Mouse (Mus musculus): Measurements from ENCODE around the gene Inpp5b. TPM values are rescaled to one million over a fixed set of nuclear protein-coding genes. Genes with fewer than 3 reads are reported as not detected.
"Not testable (repeated sequence)": the region's sequence is repeated elsewhere in the genome, so short reads cannot be mapped to it uniquely, and the experiment has no call there.

Gene Inpp5b
- total RNA-seq (2021) = 10 to 100 TPM; 34.8 to 38.5 TPM

- DNase-seq (ENCODE audit: extremely low spot score in 1 of 2, low spot score in 2 of 2) = peak; percentile 87 to 88
- intact Hi-C loops (cut with DNase I) = no loop called here
These were observed at the start of gene Inpp5b for GRCm38 (mm10) chr4:124741376-124742343. Inpp5b (plus strand) TSS chr4:124741850.

DNA sequence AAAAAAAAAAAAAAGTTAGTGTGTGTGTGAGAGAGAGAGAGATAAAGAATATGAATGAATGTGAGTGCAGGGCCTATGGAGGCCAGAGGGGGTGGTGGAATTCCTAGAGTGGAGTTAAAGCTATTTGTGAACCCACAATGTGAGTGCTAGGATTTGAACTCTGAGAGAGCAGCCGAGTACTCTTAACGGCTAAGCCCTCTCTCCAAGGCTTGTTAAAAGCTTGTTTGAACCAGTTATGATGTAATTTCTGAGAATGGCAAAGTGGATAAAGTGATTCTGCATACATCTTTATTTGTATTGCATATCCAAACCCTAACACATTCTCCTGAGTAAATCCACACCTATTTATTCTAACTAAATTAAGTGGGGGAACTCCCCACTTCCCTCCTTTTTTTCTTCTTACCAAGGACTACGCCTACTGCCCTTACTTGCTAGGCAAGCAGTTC lies 49.2 kb upstream of the Inpp5b start:
- DNase-seq (ENCODE audit: extremely low spot score in 1 of 2, low spot score in 2 of 2) = no peak
- intact Hi-C loops (cut with DNase I) = no loop called here

GRCm38 (mm10) chr4:124693135-124693894 lies 48.3 kb upstream of the Inpp5b start, which contains the start of gene Utp11:
Utp11 (minus strand) TSS chr4:124693600.
- intact Hi-C loops (cut with DNase I) = no loop called here
- peak; percentile 88 to 90 for DNase-seq (ENCODE audit: extremely low spot score in 1 of 2, low spot score in 2 of 2)

GRCm38 (mm10) chr4:124694572-124694971 lies 47.1 kb upstream of the Inpp5b start:
- intact Hi-C loops (cut with DNase I) = no loop called here
- DNase-seq (ENCODE audit: extremely low spot score in 1 of 2, low spot score in 2 of 2) = no peak

DNA sequence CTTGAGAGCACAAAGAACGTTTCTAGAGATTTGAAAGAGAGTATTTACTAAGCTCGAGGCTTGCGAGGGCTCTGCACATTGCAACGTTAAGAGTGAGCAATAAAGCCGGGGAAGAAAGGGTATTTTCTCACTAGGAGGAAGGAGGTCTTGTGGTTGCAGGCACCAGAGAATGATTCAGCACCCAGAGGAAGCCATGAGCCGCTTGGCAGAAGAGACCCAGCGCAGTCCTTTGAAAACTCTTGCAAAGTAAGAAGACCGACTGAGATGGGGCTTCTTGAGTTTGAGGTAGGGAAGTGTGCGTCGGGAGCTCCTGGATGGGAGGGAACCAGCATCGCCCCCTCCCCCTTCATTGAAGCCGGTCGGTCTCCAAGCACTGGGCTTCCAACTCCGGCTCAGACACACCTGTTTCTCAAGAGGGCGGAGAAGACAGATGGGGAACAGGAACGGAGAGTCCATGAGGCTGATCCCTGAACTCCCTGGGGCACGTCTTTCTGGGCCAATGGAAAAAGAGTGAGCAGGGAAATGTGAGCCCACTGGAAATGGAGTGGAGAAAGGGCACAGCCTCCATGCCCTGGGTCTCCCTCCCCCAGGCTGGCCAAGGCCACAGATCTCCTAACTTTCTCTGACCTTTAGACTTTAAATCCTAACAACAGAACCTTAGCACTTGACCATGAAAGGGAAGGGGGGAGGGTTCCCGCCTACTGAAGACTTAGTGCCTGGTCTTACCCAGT lies 45.7 kb upstream of the Inpp5b start:
- intact Hi-C loops (cut with DNase I) = no loop called here
- DNase-seq (ENCODE audit: extremely low spot score in 1 of 2, low spot score in 2 of 2) = no peak

DNA sequence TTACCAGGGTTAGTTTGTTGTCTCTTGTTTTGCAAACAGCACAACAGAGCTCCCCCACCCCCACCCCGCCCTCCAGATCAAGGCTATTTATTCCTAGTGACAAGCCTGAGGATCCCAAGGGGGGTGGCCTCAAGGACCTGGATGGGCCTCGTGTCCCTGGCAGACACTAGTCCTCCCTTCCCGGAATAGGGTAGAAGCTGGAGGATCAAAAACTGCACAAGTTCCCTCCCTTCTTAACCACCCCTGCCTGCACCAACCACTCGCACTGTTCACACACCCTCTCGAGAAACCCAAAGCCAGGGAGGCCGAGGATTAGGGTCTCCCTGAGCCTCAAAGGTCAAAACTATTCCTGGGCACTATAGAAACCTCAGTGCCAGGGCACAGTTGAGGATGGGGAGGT lies 41.9 kb upstream of the Inpp5b start:
- no peak for DNase-seq (ENCODE audit: extremely low spot score in 1 of 2, low spot score in 2 of 2)
- intact Hi-C loops (cut with DNase I) = no loop called here

GRCm38 (mm10) chr4:124700248-124700971 lies 41.2 kb upstream of the Inpp5b start, which contains the start of gene Fhl3:
Fhl3 (plus strand) TSS chr4:124700701.
- intact Hi-C loops (cut with DNase I) = no loop called here
- DNase-seq (ENCODE audit: extremely low spot score in 1 of 2, low spot score in 2 of 2) = peak in 1 of 2 experiments; percentile 84

- intact Hi-C loops (cut with DNase I) = no loop called here
- peak in 1 of 2 experiments; percentile 71 for DNase-seq (ENCODE audit: extremely low spot score in 1 of 2, low spot score in 2 of 2)
These were observed 40.4 kb upstream of the Inpp5b start for GRCm38 (mm10) chr4:124701052-124701845.

DNA sequence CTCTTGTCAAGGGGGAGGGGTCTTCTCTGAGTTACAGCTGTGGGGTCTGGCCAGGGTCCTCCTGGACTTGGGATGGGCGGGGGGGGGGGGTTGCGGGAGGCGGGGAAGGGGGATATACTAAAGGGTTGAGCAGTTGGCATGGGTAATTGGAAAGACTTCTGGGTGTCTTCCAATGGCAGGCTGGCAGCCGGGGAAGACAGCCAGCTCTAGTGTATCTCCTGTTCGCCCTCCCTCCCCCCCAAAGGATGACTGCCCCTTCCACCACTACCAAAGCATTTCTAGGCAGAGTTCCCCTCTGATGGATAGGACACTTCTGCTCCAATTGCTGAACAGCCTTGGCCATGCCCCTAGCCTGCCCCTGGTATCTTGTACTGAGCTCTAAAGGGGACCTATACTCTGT lies 39.7 kb upstream of the Inpp5b start:
- no peak for DNase-seq (ENCODE audit: extremely low spot score in 1 of 2, low spot score in 2 of 2)
- intact Hi-C loops (cut with DNase I) = no loop called here

DNA sequence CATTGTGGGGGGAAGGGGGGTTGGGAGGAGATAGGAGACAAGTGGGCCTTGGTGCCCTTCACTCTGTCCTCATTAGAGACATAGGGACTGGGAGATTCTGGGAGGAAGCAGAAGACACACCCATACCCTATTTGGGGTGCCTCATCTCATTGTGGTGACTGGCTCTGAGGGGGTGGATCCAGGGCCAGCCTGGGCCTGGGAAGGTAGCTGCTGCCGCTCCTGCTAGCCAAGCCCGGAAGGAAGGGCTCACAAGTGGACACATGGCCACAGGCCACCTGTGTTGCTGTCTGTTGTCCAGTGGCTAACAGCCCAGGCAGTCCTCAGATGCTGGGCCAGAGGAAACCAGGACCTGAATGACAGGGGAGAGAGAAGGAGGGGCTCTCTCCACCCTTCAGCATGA lies 38.2 kb upstream of the Inpp5b start:
- DNase-seq (ENCODE audit: extremely low spot score in 1 of 2, low spot score in 2 of 2) = peak in 1 of 2 experiments; percentile 72
- intact Hi-C loops (cut with DNase I) = no loop called here

DNA sequence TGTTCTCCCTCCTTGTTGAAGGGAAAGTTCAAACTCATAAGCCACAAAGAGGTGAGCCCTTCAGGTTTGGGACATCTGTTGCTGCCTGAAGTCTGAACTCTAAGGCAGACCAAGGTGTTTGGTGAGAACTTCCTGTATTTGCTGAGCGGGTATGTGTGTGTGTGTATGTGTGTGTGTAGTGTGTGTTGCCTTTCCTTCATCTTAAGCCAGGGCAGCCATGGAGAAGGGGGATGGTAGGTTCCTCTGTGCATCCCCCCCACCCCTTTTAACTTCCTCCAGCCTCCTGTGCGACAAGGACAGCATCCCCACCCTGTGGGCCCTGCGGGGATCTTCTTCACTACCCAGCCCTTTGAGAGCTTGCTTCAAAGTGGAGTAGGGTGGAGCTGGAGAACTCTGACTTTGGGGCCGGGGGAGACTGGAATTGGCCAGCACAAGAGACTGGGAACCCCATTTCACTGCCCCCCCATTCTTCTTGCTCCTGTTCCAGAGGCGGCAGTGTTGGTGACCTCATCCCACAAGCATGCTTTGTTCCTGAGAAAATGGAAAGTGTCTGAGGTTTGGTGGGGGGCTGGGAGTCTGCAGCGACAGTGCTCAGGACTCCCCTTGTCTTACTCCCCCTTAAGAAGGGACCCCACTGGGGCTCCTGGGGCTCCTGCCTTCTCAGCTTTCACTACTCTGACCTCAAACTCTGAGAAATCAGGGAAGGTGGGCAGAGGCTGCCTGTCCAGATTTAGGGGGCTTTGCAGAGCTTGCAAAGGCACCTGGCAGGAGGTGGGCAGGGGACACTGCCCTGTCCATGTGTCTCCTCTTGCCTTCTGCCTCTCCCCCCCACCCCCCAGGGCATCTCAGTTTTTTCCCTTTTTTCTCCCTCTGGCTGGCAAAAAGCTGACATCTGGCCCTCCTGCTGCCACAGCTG lies 37.5 kb upstream of the Inpp5b start:
- DNase-seq (ENCODE audit: extremely low spot score in 1 of 2, low spot score in 2 of 2) = peak in 1 of 2 experiments; percentile 59
- intact Hi-C loops (cut with DNase I) = no loop called here

DNA sequence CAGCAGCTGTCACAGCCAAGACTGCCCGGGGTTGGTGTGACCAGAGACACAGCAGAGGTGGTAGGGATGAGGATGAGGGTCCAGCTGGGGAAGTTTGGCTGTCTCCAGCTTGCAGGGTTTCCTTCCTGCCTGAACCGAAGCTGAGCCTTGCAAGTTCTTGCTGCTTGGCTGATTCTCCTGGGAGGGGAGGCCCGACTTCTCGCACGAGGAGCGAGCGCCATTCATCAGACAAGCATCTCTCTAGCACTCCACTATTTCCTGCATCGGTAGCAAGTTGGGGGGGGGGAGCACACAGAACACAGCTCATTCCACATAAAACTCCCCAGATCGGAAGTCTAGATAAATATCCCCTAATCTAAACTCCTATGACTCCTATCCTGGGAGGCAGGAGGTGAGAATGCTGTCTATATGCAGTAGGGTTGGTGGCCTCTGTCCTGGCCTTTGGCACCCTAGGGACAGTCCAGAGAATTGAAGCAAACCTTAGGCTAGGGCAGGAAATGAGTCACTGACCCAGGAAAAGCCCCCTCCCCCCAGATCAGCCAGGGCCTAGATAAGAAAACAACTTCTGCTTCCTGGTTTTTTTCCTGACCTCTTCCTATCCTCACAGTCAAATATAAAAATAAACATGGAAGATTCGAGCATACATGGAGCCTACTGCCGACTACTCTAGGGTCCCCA lies 36.7 kb upstream of the Inpp5b start:
- intact Hi-C loops (cut with DNase I) = no loop called here
- peak in 1 of 2 experiments; percentile 74 for DNase-seq (ENCODE audit: extremely low spot score in 1 of 2, low spot score in 2 of 2)

DNA sequence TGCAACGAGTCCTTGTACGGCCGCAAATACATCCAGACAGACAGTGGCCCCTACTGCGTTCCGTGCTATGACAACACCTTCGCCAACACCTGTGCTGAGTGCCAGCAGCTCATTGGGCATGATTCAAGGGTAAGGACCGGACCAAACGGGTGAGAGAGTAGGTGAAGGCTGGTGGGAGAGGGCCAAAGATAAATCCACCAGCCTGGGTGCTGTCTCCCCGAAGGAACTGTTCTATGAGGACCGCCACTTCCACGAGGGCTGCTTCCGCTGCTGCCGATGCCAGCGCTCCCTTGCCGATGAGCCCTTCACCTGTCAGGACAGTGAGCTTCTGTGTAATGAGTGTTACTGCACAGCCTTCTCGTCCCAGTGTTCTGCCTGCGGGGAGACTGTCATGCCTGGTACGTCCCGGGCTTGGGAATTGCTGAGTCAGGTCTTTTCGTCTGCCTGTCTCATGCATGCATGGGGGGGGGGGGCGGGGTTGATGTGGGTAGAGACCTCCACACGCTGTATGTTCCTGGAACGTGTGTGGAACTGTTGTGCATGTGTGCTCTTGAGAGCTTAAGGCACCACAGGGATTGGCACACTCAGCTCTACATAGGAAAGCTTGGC lies 35.9 kb upstream of the Inpp5b start:
- intact Hi-C loops (cut with DNase I) = no loop called here
- no peak for DNase-seq (ENCODE audit: extremely low spot score in 1 of 2, low spot score in 2 of 2)

DNA sequence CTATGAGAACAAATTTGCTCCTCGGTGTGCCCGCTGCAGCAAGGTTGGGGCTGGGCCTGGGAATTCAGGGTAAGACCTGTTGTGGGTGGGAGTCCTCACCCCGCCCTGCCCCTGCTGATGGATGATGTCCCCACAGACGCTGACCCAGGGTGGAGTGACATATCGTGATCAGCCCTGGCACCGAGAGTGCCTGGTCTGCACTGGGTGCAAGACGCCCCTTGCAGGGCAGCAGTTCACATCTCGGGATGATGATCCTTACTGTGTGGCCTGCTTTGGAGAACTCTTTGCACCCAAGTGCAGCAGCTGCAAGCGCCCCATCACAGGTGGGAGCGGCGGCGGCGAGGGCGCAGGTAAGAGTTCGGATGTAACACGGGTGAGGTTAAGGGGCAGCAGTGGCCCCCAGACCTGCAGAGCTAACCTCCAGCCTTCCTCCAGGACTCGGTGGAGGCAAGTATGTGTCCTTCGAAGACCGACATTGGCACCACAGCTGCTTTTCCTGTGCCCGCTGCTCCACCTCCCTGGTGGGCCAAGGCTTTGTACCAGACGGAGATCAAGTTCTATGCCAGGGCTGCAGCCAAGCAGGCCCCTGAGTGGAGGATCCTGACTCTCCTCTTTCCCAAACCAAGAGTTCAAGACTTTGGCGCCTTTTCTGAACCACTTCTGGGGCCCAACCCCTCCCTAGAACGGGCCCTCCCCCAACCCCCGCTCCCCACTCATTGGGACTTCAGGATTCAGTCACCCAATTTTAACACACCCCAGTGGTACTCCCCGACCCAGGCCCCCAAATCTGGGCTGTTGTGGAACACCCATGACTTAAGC lies 34.1 kb upstream of the Inpp5b start:
- peak in 1 of 2 experiments; percentile 33 for DNase-seq (ENCODE audit: extremely low spot score in 1 of 2, low spot score in 2 of 2)
- intact Hi-C loops (cut with DNase I) = not testable (repeated sequence)

GRCm38 (mm10) chr4:124708200-124708517 lies 33.5 kb upstream of the Inpp5b start:
- DNase-seq (ENCODE audit: extremely low spot score in 1 of 2, low spot score in 2 of 2); intact Hi-C loops (cut with DNase I): not testable (repeated sequence)

Data from left cerebral cortex, postnatal 10 days (tissue).